Mouse (Mus musculus): ENCODE measurements at regions not wholly inside any gene's neighbourhood (a gene's known extent, or its start where the extent isn't known, plus 50 kb on each side); places are given as distances from the start of the nearest gene placed in this dataset.

DNA sequence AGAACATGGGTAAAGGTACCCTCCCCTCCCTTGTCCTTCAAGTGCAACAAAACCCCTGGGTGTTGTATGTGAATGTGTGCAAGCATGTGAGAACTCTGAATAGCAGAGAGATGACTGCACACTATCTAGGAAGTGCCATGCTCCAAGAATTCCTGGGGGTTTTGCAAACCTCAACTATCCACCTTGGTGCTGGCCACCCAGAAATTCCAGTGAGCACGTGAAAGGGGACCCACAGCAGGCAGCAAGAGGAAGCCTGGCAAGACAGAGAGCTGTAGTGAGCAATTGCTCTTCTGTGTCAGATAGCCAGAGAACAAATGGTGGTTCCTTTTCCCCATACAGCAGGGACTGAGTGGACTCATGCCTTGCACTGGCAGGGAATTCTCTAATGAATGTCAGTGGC lies 90.1 kb downstream of the Cops8 start:
- Histone ChIP-seq H3K9ac (replicated peaks) (no peak overlapping the region), H3K4me3 (replicated peaks) (no peak overlapping the region), H3K36me3 (no peaks in the 10 kb centered on the region), H3K27ac (no peak overlapping the region), H3K4me2 (no peak overlapping the region), H3K9me3 (no peaks in the 10 kb centered on the region), H3K27me3 (no peaks in the 10 kb centered on the region), H3K4me1 (replicated peaks) (peaks cover 15% of the 10 kb centered on the region)
- ATAC-seq (ENCODE audit: insufficient number of reproducible peaks, insufficient read depth, low FRiP score, low TSS enrichment, low read depth): no peak
- WGBS: 50% methylated on average over 1 of the region's 1 CpGs

DNA sequence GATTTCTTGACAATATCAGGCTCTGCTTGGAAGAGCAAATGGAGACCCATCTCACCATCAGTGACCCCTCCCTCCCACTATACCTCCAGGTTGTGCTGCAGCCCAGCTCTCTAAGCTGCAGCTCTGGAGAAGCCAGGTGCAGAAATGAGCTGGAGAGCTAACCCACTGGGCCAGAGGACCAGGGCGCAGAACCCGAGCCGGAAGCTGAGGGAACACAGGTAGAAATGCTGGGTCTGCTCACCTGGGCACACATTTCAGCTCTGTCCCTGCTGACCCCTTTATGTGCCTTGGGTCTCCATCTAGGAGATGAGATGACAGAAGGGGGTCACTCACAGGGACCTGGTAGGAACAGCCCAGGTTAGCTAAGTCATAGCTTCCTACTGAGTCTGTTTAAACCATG lies 92.0 kb downstream of the Cops8 start:
- 0 out of 2 replicates have a peak overlapping the region, but pooled peaks have one; percentile 18 for H3K9ac ChIP-seq (replicated peaks)
- no peak for ATAC-seq (ENCODE audit: insufficient number of reproducible peaks, insufficient read depth, low FRiP score, low TSS enrichment, low read depth)
- H3K4me2 ChIP-seq: no peak overlapping the region
- no peaks in the 10 kb centered on the region for H3K27me3 ChIP-seq
- no peak overlapping the region for H3K27ac ChIP-seq
- WGBS: 86% methylated on average over 3 of the region's 3 CpGs
- H3K4me3 ChIP-seq (replicated peaks): no peak overlapping the region
- no peaks in the 10 kb centered on the region for H3K36me3 ChIP-seq
- H3K9me3 ChIP-seq: no peaks in the 10 kb centered on the region
- peaks cover 15% of the 10 kb centered on the region for H3K4me1 ChIP-seq (replicated peaks)

DNA sequence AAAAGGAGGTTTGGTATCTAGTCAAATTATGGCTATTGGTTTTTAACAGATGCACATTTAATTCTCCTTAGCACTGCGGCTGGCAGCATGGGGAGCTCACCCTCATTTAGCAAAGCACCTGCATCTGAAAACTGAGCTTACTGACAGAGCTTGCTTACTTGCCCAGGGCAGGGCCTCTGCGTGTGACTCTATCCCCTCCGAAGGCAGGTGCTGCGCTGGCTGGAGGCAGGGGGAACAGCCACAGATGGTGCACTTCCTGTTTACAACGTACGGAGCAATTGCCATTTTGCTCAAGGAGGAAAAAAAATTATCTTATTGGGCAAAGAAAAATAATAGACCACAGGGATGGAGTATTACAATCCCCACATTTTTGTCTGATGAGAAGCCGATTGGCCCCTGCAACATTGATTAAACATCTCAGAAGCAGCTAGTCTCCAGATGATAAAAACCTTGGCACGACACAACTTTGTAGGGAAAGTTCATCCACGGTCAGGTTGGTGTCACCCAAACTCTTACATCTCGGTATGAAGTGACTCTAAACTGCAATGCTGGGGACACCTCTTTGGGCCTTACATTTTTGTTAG lies 92.5 kb downstream of the Cops8 start:
- no peak overlapping the region for H3K27ac ChIP-seq
- no peak overlapping the region for H3K9ac ChIP-seq (replicated peaks)
- no peak overlapping the region for H3K4me2 ChIP-seq
- WGBS: 37% methylated on average over 10 of the region's 10 CpGs
- peaks cover 15% of the 10 kb centered on the region for H3K4me1 ChIP-seq (replicated peaks)
- H3K4me3 ChIP-seq (replicated peaks): no peak overlapping the region
- ATAC-seq (ENCODE audit: insufficient number of reproducible peaks, insufficient read depth, low FRiP score, low TSS enrichment, low read depth): no peak
- no peaks in the 10 kb centered on the region for H3K27me3 ChIP-seq
- no peaks in the 10 kb centered on the region for H3K9me3 ChIP-seq
- H3K36me3 ChIP-seq: no peaks in the 10 kb centered on the region

DNA sequence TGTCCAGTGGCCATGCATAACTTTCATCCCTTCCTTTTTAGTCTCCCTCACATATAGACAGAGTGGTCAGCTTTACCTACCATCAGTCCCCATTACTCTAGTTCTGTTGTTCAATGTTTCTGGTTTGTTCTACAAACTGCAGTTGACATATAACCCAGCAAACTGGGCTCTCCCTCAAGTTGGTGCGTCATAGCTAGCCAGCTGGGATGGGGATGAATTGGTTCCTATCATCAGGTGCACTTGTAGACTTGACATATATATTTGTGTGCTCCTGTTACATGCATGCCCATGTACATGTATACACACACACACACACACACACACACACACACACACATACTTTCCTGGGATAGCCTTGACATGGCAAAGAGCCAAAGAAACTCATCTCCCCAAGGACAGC lies 93.2 kb downstream of the Cops8 start:
- no peak overlapping the region for H3K9ac ChIP-seq (replicated peaks)
- H3K4me3 ChIP-seq (replicated peaks): no peak overlapping the region
- H3K27ac ChIP-seq: no peak overlapping the region
- H3K36me3 ChIP-seq: no peaks in the 10 kb centered on the region
- 94% methylated on average over 1 of the region's 1 CpGs for WGBS
- H3K27me3 ChIP-seq: no peaks in the 10 kb centered on the region
- H3K4me1 ChIP-seq (replicated peaks): peaks cover 15% of the 10 kb centered on the region
- no peak for ATAC-seq (ENCODE audit: insufficient number of reproducible peaks, insufficient read depth, low FRiP score, low TSS enrichment, low read depth)
- no peak overlapping the region for H3K4me2 ChIP-seq
- no peaks in the 10 kb centered on the region for H3K9me3 ChIP-seq

DNA sequence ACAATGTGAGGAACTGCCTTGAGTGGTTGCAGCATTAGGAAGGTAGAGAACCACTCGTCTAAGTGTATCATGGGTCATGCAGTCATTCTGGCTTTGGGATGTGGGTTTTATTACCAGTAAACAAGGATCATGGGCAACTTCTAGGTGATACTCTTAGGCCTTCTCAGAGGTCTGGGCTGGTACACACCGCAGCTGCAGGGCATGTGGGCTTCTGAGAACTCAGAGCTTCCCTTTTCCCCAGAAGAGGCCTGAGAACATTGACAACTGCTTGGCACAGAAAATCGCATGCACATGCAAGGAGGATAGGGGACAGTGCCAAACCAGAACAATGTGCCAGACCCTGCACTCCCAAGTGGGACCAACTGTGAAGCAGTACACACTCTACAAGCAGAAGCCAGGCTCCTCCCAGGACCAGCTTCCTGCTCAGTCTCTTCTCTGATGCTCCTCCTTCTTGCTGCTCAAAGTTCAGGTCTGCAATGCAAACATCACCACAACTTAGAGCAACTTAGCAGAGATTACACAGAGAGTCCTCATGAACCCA lies 94.3 kb downstream of the Cops8 start:
- Histone ChIP-seq H3K4me2 (no peak overlapping the region), H3K27me3 (no peaks in the 10 kb centered on the region), H3K9ac (replicated peaks) (no peak overlapping the region), H3K9me3 (no peaks in the 10 kb centered on the region), H3K4me1 (replicated peaks) (peaks cover 15% of the 10 kb centered on the region), H3K27ac (no peak overlapping the region), H3K4me3 (replicated peaks) (no peak overlapping the region), H3K36me3 (no peaks in the 10 kb centered on the region)
- WGBS: 89% methylated on average over 3 of the region's 3 CpGs
- no peak for ATAC-seq (ENCODE audit: insufficient number of reproducible peaks, insufficient read depth, low FRiP score, low TSS enrichment, low read depth)

DNA sequence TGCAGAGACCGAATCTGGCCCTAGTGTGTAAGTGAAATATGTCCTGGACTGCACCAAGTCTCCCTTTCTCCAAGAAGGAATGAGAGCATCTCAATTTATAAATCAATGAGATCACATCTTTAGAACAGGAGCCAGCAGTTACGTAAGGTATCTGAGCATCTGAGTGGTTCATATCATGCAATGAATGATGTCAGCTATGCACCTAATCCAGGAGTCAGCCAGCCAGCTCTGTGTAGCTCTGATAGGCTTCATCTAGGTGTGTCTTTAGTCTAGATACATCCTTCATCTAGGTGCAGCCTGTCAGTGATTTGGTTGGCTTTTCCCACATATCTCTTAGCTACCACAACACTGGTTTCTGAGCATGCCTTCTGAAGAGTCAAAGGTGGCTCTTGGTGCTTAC lies 95.8 kb downstream of the Cops8 start:
- 87% methylated on average over 2 of the region's 2 CpGs for WGBS
- no peak for ATAC-seq (ENCODE audit: insufficient number of reproducible peaks, insufficient read depth, low FRiP score, low TSS enrichment, low read depth)

DNA sequence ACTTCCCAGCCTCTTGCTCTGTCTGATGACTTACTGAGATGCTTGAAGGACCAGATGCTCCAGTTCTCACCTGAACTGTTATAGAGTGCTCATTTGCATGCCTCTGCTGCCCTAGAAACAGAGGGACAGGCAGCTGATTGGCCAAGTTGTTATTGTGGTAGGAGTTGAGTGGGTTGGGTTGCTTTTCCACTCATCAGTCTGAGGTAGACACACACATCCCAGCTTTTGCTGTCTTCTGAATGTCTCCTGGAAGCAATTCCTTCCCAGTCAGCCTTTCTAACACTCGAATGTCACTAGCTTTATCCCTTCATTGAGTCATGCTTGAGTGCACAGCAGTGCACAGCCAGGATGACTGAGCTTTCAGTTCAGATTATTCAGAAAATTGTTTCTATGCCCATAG lies 99.0 kb downstream of the Cops8 start:
- H3K9me3 ChIP-seq: no peaks in the 10 kb centered on the region
- no peaks in the 10 kb centered on the region for H3K36me3 ChIP-seq
- ATAC-seq (ENCODE audit: insufficient number of reproducible peaks, insufficient read depth, low FRiP score, low TSS enrichment, low read depth): no peak
- no peak overlapping the region for H3K27ac ChIP-seq
- H3K27me3 ChIP-seq: no peaks in the 10 kb centered on the region
- H3K4me3 ChIP-seq (replicated peaks): no peak overlapping the region
- no peaks in the 10 kb centered on the region for H3K4me1 ChIP-seq (replicated peaks)
- WGBS: 78% methylated on average over 1 of the region's 1 CpGs
- no peak overlapping the region for H3K9ac ChIP-seq (replicated peaks)
- no peak overlapping the region for H3K4me2 ChIP-seq

More for the DNA sequence above, 95.8 kb downstream of the Cops8 start:
- Histone ChIP-seq H3K27me3 (no peaks in the 10 kb centered on the region), H3K27ac (no peak overlapping the region), H3K4me1 (replicated peaks) (peaks cover 15% of the 10 kb centered on the region), H3K9ac (replicated peaks) (no peak overlapping the region), H3K4me3 (replicated peaks) (no peak overlapping the region), H3K9me3 (no peaks in the 10 kb centered on the region), H3K4me2 (no peak overlapping the region), H3K36me3 (no peaks in the 10 kb centered on the region)

DNA sequence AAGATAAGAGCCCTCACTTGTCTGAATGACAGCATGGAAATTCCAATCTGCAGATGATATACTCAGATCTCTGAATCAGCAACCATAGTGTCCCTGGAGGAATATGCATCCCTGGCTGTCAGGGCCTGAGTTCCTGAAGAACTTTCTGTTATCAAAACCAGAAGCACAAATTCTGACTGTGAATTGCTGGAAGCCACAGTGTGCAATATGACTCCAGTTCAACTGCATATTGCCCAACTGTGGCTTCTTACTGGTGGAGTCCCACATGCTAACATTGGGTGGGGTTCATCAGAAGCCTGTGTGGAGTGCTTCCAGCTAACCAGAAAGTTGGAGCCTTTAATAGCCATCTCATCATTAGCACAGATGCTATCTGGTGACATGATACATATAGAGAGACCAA lies 103.6 kb downstream of the Cops8 start:
- H3K9ac ChIP-seq (replicated peaks): no peak overlapping the region
- H3K27ac ChIP-seq: no peak overlapping the region
- no peaks in the 10 kb centered on the region for H3K4me1 ChIP-seq (replicated peaks)
- H3K36me3 ChIP-seq: no peaks in the 10 kb centered on the region
- H3K9me3 ChIP-seq: no peaks in the 10 kb centered on the region
- H3K27me3 ChIP-seq: no peaks in the 10 kb centered on the region
- no peak for ATAC-seq (ENCODE audit: insufficient number of reproducible peaks, insufficient read depth, low FRiP score, low TSS enrichment, low read depth)
- H3K4me3 ChIP-seq (replicated peaks): no peak overlapping the region
- H3K4me2 ChIP-seq: no peak overlapping the region

DNA sequence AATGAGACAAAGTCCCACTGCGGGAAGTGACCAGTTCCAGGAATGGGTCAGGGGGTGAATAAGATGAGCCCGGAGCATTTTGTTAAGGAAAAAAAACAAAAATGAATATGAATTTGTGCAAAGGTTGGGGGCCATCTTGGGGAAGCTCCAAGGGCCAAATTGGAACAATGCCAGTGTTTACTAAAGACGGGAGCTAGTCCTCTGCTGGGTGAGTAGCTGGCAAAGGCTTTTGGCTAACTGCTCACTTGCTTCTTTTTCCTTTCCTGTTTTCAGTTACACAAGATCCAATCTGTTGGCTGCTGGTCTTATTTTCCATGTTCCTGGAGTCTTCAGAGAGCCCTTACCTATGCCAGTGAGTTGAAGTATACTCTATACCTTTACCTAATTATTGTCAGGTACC lies 107.0 kb downstream of the Cops8 start:
- 88% methylated on average over 3 of the region's 3 CpGs for WGBS
- no peak overlapping the region for H3K4me2 ChIP-seq
- H3K9me3 ChIP-seq: no peaks in the 10 kb centered on the region
- no peak for ATAC-seq (ENCODE audit: insufficient number of reproducible peaks, insufficient read depth, low FRiP score, low TSS enrichment, low read depth)
- no peak overlapping the region for H3K27ac ChIP-seq
- H3K36me3 ChIP-seq: no peaks in the 10 kb centered on the region
- H3K9ac ChIP-seq (replicated peaks): no peak overlapping the region
- H3K4me1 ChIP-seq (replicated peaks): no peaks in the 10 kb centered on the region
- no peak overlapping the region for H3K4me3 ChIP-seq (replicated peaks)
- H3K27me3 ChIP-seq: no peaks in the 10 kb centered on the region

DNA sequence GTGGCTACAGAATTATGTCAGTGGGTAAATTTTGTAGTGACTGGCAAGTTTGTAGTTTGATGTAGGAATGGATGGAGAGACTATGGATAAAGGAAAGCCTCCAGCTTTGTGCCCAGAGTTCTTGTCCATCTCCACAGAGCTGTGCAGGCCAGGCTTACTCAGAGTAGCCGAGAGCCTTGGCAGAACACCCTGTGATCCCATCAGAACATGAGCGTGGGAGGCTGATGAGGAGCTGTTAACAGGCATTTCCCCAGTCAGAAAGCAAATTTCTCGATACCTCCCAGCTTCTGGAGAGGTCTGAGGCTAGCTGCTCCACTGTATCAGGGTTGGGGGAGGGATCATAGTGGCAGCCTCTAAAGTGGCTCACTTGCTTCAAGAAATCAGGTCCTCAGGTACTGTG lies 107.8 kb downstream of the Cops8 start:
- Histone ChIP-seq H3K9me3 (no peaks in the 10 kb centered on the region), H3K27me3 (no peaks in the 10 kb centered on the region), H3K4me1 (replicated peaks) (no peaks in the 10 kb centered on the region), H3K4me3 (replicated peaks) (no peak overlapping the region), H3K27ac (no peak overlapping the region), H3K36me3 (no peaks in the 10 kb centered on the region), H3K9ac (replicated peaks) (no peak overlapping the region), H3K4me2 (no peak overlapping the region)
- 74% methylated on average over 3 of the region's 3 CpGs for WGBS
- ATAC-seq (ENCODE audit: insufficient number of reproducible peaks, insufficient read depth, low FRiP score, low TSS enrichment, low read depth): no peak

DNA sequence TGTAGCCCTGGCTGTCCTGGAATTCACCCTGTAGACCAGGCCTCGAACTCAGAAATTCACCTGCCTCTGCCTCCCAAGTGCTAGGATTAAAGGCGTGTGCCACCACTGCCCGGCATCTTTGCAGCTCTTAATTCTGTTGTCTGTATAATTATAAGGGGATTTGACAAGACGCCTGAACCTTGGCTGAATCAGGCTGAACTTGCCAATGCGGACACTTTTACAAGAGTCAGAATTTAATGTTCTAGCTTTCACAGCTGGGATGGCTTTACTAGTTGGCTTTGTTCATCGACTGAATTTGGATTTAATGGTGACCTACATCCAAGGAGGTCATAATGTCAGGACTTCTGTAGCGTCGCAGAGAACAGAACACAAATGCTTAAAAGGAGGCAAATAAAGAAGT lies 108.3 kb downstream of the Cops8 start:
- H3K4me1 ChIP-seq (replicated peaks): no peaks in the 10 kb centered on the region
- no peak overlapping the region for H3K4me3 ChIP-seq (replicated peaks)
- H3K36me3 ChIP-seq: no peaks in the 10 kb centered on the region
- H3K27ac ChIP-seq: no peak overlapping the region
- H3K27me3 ChIP-seq: no peaks in the 10 kb centered on the region
- H3K9me3 ChIP-seq: no peaks in the 10 kb centered on the region
- H3K9ac ChIP-seq (replicated peaks): no peak overlapping the region
- WGBS: 61% methylated on average over 8 of the region's 8 CpGs
- ATAC-seq (ENCODE audit: insufficient number of reproducible peaks, insufficient read depth, low FRiP score, low TSS enrichment, low read depth): no peak
- no peak overlapping the region for H3K4me2 ChIP-seq

All from limb, embryonic 12.5 days (tissue).